In the genomic region with DNA sequence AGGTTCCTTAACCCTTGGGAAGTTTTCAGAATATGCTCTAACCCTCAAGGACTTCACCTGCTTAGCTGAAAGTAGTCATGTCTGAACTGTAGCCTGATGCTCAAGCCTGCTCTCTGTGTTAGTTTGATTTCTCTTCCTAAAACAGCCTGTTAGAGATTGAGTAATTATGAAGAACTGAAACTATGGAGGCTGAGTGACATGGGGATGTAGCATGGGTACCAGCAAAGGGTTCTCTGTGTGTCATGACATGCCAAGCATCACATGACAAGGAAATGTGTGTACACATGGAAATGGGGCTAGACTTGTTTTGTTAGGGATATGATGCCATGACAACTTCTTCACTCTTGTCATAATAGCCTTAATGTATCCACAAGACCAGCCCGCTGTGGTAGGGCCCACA, we compare ENCODE assay signal across 16 mouse cellular contexts.
"Had no signal": no experiment of that assay in that cellular context is flagged by ENCODE, and none has a peak within 500 bp of the region (broad histone marks: within the 10 kb centered on the region; RNA-seq: fewer than 3 reads in every experiment).

No protein-coding gene starts in this region.

- DNase-seq: lung, adult 18-20 months; lung, embryonic 14.5 days; lung, postnatal 10 days; lung, postnatal 4 days; right cerebral cortex, postnatal 14 days; thymus, adult 2 months; thymus, postnatal 25 days; thymus, postnatal 4 days had no signal

- H3K4me2 ChIP-seq: lung, embryonic 14.5 days; midbrain, embryonic 13.5 days; neural tube, embryonic 12.5 days; stomach, embryonic 15.5 days had no signal

- ATAC-seq: midbrain, embryonic 13.5 days; midbrain, embryonic 16.5 days had no signal

- H3K4me3 ChIP-seq: midbrain, embryonic 10.5 days; midbrain, embryonic 13.5 days; myocyte; neural tube, embryonic 12.5 days; stomach, embryonic 15.5 days had no signal

- H3K4me1 ChIP-seq: midbrain, embryonic 10.5 days; midbrain, embryonic 13.5 days; neural tube, embryonic 12.5 days; stomach, embryonic 15.5 days had no signal

- H3K27me3 ChIP-seq: midbrain, embryonic 13.5 days; neural tube, embryonic 12.5 days; stomach, embryonic 15.5 days had no signal

- H3K36me3 ChIP-seq: midbrain, embryonic 10.5 days; midbrain, embryonic 13.5 days; neural tube, embryonic 12.5 days; stomach, embryonic 15.5 days had no signal

- H3K27ac ChIP-seq: liver, embryonic 14.5 days; midbrain, embryonic 10.5 days; midbrain, embryonic 13.5 days; neural tube, embryonic 12.5 days; stomach, embryonic 15.5 days; stomach, postnatal 0 days had no signal

- H3K9me3 ChIP-seq: midbrain, embryonic 10.5 days; midbrain, embryonic 13.5 days; neural tube, embryonic 12.5 days; stomach, embryonic 15.5 days had no signal

- H3K9ac ChIP-seq: liver, embryonic 14.5 days; lung, embryonic 14.5 days; midbrain, embryonic 13.5 days; neural tube, embryonic 12.5 days; stomach, embryonic 15.5 days had no signal
